Mouse (Mus musculus) retina, adult 2 months (tissue): ENCODE results near the gene Lmf1.

Experiments used
- DNase-seq: peaks from one replicate; pipeline ENCODE4 v3.0.0-alpha.2; 2012; ENCODE audit warnings: low read depth, low spot score

Gene Lmf1

GRCm38 (mm10) chr17:25698446-25698845 is 119.6 kb downstream of the Lmf1 start:
- DNase-seq = peak; percentile 62

- no peak for DNase-seq
Measured at GRCm38 (mm10) chr17:25700863-25701496, 122.1 kb downstream of the Lmf1 start.

- DNase-seq = no peak
Measured at GRCm38 (mm10) chr17:25709994-25710393, 131.1 kb downstream of the Lmf1 start.

GRCm38 (mm10) chr17:25711136-25711535 is 132.3 kb downstream of the Lmf1 start:
- DNase-seq = no peak
